Mouse (Mus musculus) lung, postnatal 10 days (tissue): ENCODE data around the gene Aff3.

Experiments used
- DNase-seq: peaks from one replicate; pipeline ENCODE4 v3.0.0; 2021

Aff3 gene

GRCm38 (mm10) chr1:38594766-38595165 is 70.0 kb downstream of the Aff3 start:
- no peak for DNase-seq

GRCm38 (mm10) chr1:38591194-38591593 is 73.6 kb downstream of the Aff3 start:
- DNase-seq = no peak

GRCm38 (mm10) chr1:38588741-38589140 is 76.0 kb downstream of the Aff3 start:
- no peak for DNase-seq

- no peak for DNase-seq
Observed at GRCm38 (mm10) chr1:38582328-38582727, 82.4 kb downstream of the Aff3 start.

- no peak for DNase-seq
Observed at GRCm38 (mm10) chr1:38580572-38580971, 84.2 kb downstream of the Aff3 start.

- peak; percentile 17 for DNase-seq
Observed at GRCm38 (mm10) chr1:38578339-38578738, 86.4 kb downstream of the Aff3 start.

GRCm38 (mm10) chr1:38567791-38568190 is 97.0 kb downstream of the Aff3 start:
- DNase-seq = no peak

- no peak for DNase-seq
Observed at GRCm38 (mm10) chr1:38566101-38566678, 98.6 kb downstream of the Aff3 start.

GRCm38 (mm10) chr1:38565295-38565777 is 99.4 kb downstream of the Aff3 start:
- no peak for DNase-seq

- DNase-seq = peak; percentile 34
Observed at GRCm38 (mm10) chr1:38562397-38563199, 102.2 kb downstream of the Aff3 start.

- DNase-seq = no peak
Observed at GRCm38 (mm10) chr1:38561331-38561730, 103.4 kb downstream of the Aff3 start.

- DNase-seq = no peak
Observed at GRCm38 (mm10) chr1:38560666-38561065, 104.1 kb downstream of the Aff3 start.

- DNase-seq = no peak
Observed at GRCm38 (mm10) chr1:38557615-38558014, 107.1 kb downstream of the Aff3 start.

- no peak for DNase-seq
Observed at GRCm38 (mm10) chr1:38554546-38554945, 110.2 kb downstream of the Aff3 start.

GRCm38 (mm10) chr1:38553090-38553489 is 111.7 kb downstream of the Aff3 start:
- DNase-seq = no peak

- DNase-seq = no peak
Observed at GRCm38 (mm10) chr1:38550579-38550978, 114.2 kb downstream of the Aff3 start.

- DNase-seq = no peak
Observed at GRCm38 (mm10) chr1:38548671-38549661, 115.8 kb downstream of the Aff3 start.

- DNase-seq = no peak
Observed at GRCm38 (mm10) chr1:38547685-38548084, 117.1 kb downstream of the Aff3 start.

GRCm38 (mm10) chr1:38546696-38547095 is 118.1 kb downstream of the Aff3 start:
- peak; percentile 13 for DNase-seq

GRCm38 (mm10) chr1:38545282-38545945 is 119.3 kb downstream of the Aff3 start:
- peak; percentile 59 for DNase-seq

GRCm38 (mm10) chr1:38544501-38544900 is 120.3 kb downstream of the Aff3 start:
- DNase-seq = no peak

- DNase-seq = no peak
Observed at GRCm38 (mm10) chr1:38541536-38541935, 123.2 kb downstream of the Aff3 start.
